Mouse (Mus musculus) forebrain, postnatal 0 days (tissue): Measurements from ENCODE around the gene Blmh. TPM values are rescaled to one million over a fixed set of nuclear protein-coding genes. Genes with fewer than 3 reads are reported as not detected.

ENCODE experiments used
- ATAC-seq: fragments of 200-750 bp; cut with Nextera tagmentation; 2 replicates; pipeline ENCODE4 v1.8.0; 2017; ENCODE audit warnings: mild to moderate bottlenecking, moderate library complexity
- DNase-seq: peaks from one replicate; pipeline ENCODE4 v3.0.0-alpha.2; 2015
- H3K27ac ChIP-seq: fragments of 300-500 bp; sonication (generic); 2 replicates; pipeline ENCODE4 v1.5.1; 2014; ENCODE audit warnings: low read depth, mild to moderate bottlenecking, antibody characterized with exemption, low read length, moderate library complexity, mixed read lengths
- H3K27me3 ChIP-seq: fragments of 300-500 bp; sonication (generic); 2 replicates; pipeline ENCODE4 v1.6.1; 2014; ENCODE audit warnings: mild to moderate bottlenecking, low read length, mixed read lengths; ENCODE audit not compliant: insufficient read depth
- H3K36me3 ChIP-seq: fragments of 300-500 bp; sonication (generic); 2 replicates; pipeline ENCODE4 v1.6.1; 2014; ENCODE audit warnings: mild to moderate bottlenecking, moderate library complexity; ENCODE audit not compliant: insufficient read depth
- H3K4me1 ChIP-seq: fragments of 300-500 bp; sonication (generic); 2 replicates; pipeline ENCODE4 v1.6.1; 2014; ENCODE audit warnings: antibody characterized with exemption; ENCODE audit not compliant: insufficient read depth
- H3K4me2 ChIP-seq: fragments of 300-500 bp; sonication (generic); 2 replicates; pipeline ENCODE4 v1.6.1; 2014; ENCODE audit warnings: low read depth, mild to moderate bottlenecking, moderate library complexity
- H3K4me3 ChIP-seq: fragments of 300-500 bp; sonication (generic); 2 replicates; pipeline ENCODE4 v1.5.1; 2014; ENCODE audit warnings: low read depth, low read length, mixed read lengths
- H3K9ac ChIP-seq: fragments of 300-500 bp; sonication (generic); 2 replicates; pipeline ENCODE4 v1.6.1; 2014; ENCODE audit warnings: mild to moderate bottlenecking
- H3K9me3 ChIP-seq: fragments of 300-500 bp; sonication (generic); 2 replicates; pipeline ENCODE4 v1.6.1; 2016; ENCODE audit warnings: low read length
- CTCF ChIP-seq: sonication (generic); IDR thresholded peaks from 2 replicates; pipeline ENCODE4 v1.5.1; 2016; ENCODE audit warnings: antibody characterized with exemption, control low read depth, low read depth
- WGBS: fragments of 180-500 bp; shearing (Covaris S2); extraction: QIAGEN DNeasy Blood & Tissue Kit; methylation state at CpG from one replicate; pipeline ENCODE4 v1.1.7; 2014; 5-methylcytosine and 5-hydroxymethylcytosine counted together
- polyA plus RNA-seq: library from polyadenylated mRNA; unstranded; fragments of >200 nt; fragmentation: Nextera tagmentation; extraction: Ambion mirVana; gene quantifications from 2 replicates; pipeline ENCODE4 v1.2.1, GENCODE M21; 2015
- total RNA-seq: library from RNA; depleted of rRNA; stranded (reverse); fragments of >200 nt; gene quantifications from 2 replicates; pipeline ENCODE4 v1.2.3, GENCODE M21; 2014

The Blmh gene
- total and polyA plus RNA-seq, 2 experiments from 2014 or later, result 98.1 to 111 TPM

DNA sequence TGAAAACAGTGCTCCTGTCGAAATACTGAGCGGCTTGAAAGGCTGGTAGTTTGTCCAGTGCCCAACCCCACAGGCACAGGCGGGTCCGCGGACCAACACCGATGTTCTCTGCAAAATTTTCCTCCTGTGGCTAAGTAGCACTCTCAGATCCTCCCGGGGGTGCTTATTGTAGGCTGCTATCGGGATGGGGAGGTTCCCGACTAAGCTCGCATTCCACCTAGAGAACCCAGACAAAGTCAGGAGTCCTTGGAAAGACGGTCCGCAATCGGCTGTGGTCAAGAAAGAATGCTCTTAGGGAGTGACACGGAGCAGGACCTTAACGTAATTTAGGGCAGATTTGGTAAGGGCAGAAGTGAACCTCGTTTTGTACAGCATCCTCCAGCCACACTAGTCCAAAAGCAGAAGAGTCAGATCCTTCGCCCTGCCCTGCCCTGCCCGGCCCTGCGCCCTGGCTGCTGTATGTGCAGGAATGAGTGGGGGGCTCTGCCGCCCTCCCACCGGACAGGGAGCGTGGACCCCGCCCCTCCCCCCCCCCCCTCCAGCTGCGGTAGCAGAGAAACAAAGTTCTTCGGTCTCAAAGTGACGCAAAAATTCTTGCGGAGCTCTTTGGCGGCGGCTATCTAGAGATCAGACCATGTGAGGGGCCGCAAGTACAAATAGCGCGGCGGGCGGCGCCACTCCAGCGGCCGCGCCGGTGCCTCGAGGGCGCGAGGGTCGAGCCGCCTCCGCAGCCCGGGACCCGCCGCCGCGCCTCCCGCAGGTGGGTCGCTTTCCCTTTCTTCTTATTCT, 73.5 kb downstream of the Blmh start, which contains the start of gene Slc6a4:
Gene Slc6a4, plus strand, starts transcription at position 688 of the 789 bp plus-strand sequence.
- Histone ChIP-seq H3K4me1 (peaks cover 6% of the 10 kb centered on the region; the same call in 1 of the 2 replicates), H3K27me3 (peaks cover 28% of the 10 kb centered on the region; the same call in 1 of the 2 replicates), H3K9me3 (no peaks in the 10 kb centered on the region), H3K4me2 (peak within 1 kb of the TSS; percentile 93), H3K36me3 (no peaks in the 10 kb centered on the region), H3K27ac (no peak within 1 kb of the TSS), H3K9ac (peak within 1 kb of the TSS; percentile 44), H3K4me3 (peak within 1 kb of the TSS; percentile 44)
- WGBS, result 1% methylated on average over 50 of the region's 52 CpGs
- no peak for TF ChIP-seq CTCF
- peak; percentile 52 for DNase-seq
- no peak for ATAC-seq

DNA sequence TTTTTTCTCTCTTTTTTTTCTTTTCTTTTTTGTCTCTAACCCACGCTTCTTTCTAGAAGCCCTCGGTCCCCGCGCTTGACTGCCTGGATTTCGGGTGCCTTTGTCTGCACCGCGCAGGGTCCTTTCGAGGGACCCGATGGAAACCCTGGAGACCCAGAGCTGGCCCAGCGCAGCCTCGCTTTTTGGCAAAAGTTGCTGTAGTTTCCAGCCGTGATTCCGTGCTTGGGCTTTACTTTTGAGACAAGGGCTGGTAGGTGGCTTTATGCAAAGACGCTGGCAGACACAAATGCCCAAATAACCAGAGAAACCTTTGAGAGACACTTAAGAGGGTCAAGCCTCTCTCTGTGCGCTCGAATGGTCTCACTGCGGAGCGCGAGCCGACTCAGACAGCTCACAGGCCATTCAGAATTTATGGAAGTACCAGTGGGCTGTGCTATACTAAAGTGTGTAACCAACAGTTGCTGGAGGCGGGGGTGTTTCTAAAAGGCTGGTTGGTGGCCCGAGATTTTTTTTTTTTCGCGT, 74.2 kb downstream of the Blmh start:
- Histone ChIP-seq H3K27ac (no peak overlapping the region), H3K27me3 (peaks cover 28% of the 10 kb centered on the region; the same call in 1 of the 2 replicates), H3K9me3 (no peaks in the 10 kb centered on the region), H3K4me1 (peaks cover 6% of the 10 kb centered on the region; the same call in 1 of the 2 replicates), H3K9ac (peak overlapping the region; percentile 18; the same call in 1 of the 2 replicates), H3K36me3 (no peaks in the 10 kb centered on the region), H3K4me3 (peak overlapping the region; percentile 44), H3K4me2 (peak overlapping the region; percentile 93)
- 6% methylated on average over 24 of the region's 24 CpGs for WGBS
- TF ChIP-seq CTCF, result no peak
- peak; percentile 33 for DNase-seq
- ATAC-seq, result no peak

DNA sequence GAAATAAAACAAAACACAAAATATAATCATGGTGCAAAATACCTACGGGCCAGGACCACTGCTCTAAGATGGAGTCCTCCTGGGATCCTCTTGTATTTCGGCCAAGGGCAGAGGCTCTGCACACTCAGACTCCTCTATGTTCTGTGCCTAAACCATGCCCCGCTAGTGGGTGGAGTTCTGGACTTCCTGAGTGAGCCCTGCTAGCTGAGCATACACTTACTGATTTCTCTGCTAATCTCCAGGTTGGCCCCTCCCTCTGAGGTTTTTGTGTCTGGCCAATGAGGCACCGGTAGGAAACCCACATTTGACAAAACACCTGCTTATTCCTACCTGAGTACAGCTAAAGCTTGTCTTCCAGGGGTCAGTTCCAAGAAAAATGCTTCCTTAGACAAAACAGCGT, 76.1 kb downstream of the Blmh start:
- H3K4me2 ChIP-seq, result no peak overlapping the region
- H3K4me3 ChIP-seq, result no peak overlapping the region
- no peak overlapping the region for H3K9ac ChIP-seq
- ATAC-seq (no peak), DNase-seq (no peak)
- no peak for TF ChIP-seq CTCF
- peaks cover 28% of the 10 kb centered on the region; the same call in 1 of the 2 replicates for H3K27me3 ChIP-seq
- no peaks in the 10 kb centered on the region for H3K36me3 ChIP-seq
- no peak overlapping the region for H3K27ac ChIP-seq
- H3K4me1 ChIP-seq, result peaks cover 6% of the 10 kb centered on the region; the same call in 1 of the 2 replicates
- no peaks in the 10 kb centered on the region for H3K9me3 ChIP-seq
- WGBS, result 62% methylated on average over 5 of the region's 5 CpGs

DNA sequence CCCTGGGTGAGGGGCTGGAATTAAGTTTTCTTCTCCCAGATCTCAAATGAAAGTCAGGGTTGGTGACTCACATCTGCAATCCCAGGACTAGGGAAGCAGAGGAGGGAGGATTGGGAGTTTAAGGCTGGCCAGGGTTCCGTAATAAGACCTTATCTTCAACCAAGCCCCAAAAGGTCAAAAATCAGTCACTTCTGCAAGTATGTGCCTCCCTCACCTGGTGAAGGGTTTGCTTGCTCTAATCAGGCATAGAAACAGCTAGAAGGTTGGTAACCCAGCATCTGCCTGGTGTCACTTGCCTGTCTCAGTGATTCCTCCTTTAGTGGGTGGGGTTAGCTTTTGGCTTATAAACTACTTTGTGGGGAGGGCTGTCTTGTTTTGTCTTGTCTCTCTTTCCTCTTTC, 77.8 kb downstream of the Blmh start:
- 82% methylated on average over 1 of the region's 1 CpGs for WGBS
- H3K36me3 ChIP-seq, result no peaks in the 10 kb centered on the region
- H3K4me2 ChIP-seq, result no peak overlapping the region
- no peaks in the 10 kb centered on the region for H3K9me3 ChIP-seq
- DNase-seq (no peak), ATAC-seq (no peak)
- peaks cover 28% of the 10 kb centered on the region; the same call in 1 of the 2 replicates for H3K27me3 ChIP-seq
- H3K4me1 ChIP-seq, result peaks cover 6% of the 10 kb centered on the region; the same call in 1 of the 2 replicates
- no peak overlapping the region for H3K27ac ChIP-seq
- no peak overlapping the region for H3K9ac ChIP-seq
- TF ChIP-seq CTCF, result no peak
- H3K4me3 ChIP-seq, result no peak overlapping the region

DNA sequence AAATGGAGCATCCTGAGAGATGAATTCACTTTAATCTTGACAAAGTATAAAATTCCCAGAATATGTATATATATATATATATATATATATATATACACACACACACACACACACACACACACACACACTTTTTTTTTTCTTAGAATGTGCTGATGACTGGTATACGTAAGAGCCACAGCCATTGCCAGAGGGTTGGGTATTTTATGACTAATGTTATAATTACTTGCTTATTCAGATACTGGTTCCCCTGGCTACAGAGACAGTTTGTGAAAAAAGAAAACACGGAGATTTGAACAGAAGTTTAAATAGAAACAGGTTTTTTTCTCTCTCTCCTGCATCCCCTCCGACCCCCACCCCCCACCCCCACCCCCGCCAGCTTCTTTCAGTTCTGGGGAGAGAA, 81.3 kb downstream of the Blmh start:
- H3K36me3 ChIP-seq, result no peaks in the 10 kb centered on the region
- no peak overlapping the region for H3K27ac ChIP-seq
- no peak overlapping the region for H3K9ac ChIP-seq
- no peaks in the 10 kb centered on the region for H3K4me1 ChIP-seq
- H3K4me2 ChIP-seq, result no peak overlapping the region
- 0 out of 2 replicates have a peak, but pooled peaks cover 5% of the 10 kb centered on the region for H3K27me3 ChIP-seq
- H3K4me3 ChIP-seq, result no peak overlapping the region
- ATAC-seq (no peak), DNase-seq (no peak)
- H3K9me3 ChIP-seq, result no peaks in the 10 kb centered on the region
- 53% methylated on average over 4 of the region's 4 CpGs for WGBS
- TF ChIP-seq CTCF, result no peak

DNA sequence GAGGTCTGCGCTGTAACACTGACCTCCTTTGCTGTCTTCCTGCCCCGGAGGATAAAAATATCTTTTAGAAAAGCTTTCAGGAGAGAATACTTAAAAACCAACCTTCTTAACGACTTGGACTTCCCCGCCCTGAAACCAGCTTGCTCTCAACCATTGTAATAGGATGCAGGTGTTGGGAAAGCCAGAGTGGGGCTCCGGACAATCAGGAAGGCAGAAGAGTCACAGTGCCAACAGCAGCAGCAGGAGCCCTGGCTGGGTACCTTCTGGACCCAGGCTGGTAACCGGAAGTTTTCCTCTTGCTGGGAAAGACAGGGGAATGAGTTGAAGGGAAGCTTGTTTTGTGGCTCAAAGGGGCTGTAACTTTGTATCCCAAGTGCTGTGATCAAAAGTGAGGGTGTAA, 82.0 kb downstream of the Blmh start:
- no peaks in the 10 kb centered on the region for H3K4me1 ChIP-seq
- no peak overlapping the region for H3K9ac ChIP-seq
- 58% methylated on average over 6 of the region's 6 CpGs for WGBS
- DNase-seq, result no peak
- no peak overlapping the region for H3K4me2 ChIP-seq
- H3K4me3 ChIP-seq, result no peak overlapping the region
- ATAC-seq, result no peak
- TF ChIP-seq CTCF, result no peak
- no peaks in the 10 kb centered on the region for H3K36me3 ChIP-seq
- no peaks in the 10 kb centered on the region for H3K27me3 ChIP-seq
- no peak overlapping the region for H3K27ac ChIP-seq
- no peaks in the 10 kb centered on the region for H3K9me3 ChIP-seq
